Mouse (Mus musculus) granulocyte monocyte progenitor cell, adult 5-6 weeks (primary cell): Measurements from ENCODE around the gene Ankrd11. TPM values are rescaled to one million over a fixed set of nuclear protein-coding genes. Genes with fewer than 3 reads are reported as not detected.

ENCODE experiments used
- ATAC-seq: replicated peaks from 2 replicates; pipeline ENCODE4 v1.8.0; 2016; ENCODE audit warnings: mild to moderate bottlenecking, moderate TSS enrichment, inconsistent platforms; ENCODE audit not compliant: poor library complexity, severe bottlenecking
- total RNA-seq, 2 experiments: library from RNA; stranded (forward) in 1 of 2; stranded (reverse) in 1 of 2; fragments of 200-712, 200-1000 nt in 1 of 2; fragments of >200 nt in 1 of 2; fragmentation: Nextera tagmentation in 1 of 2; gene quantifications; 2 replicates each; pipeline ENCODE4 v1.2.3; 2014 to 2017

Ankrd11 gene
- total RNA-seq, 2 experiments from 2014 or later = 63.9 to 86.3 TPM

- ATAC-seq = peak; percentile 75
Measured at GRCm38 (mm10) chr8:122932561-122932959, 109.5 kb downstream of the Ankrd11 start.

GRCm38 (mm10) chr8:122931834-122932560 lies 110.1 kb downstream of the Ankrd11 start:
- ATAC-seq = peak; percentile 56

GRCm38 (mm10) chr8:122928631-122929224 lies 113.3 kb downstream of the Ankrd11 start:
- peak; percentile 66 for ATAC-seq

- ATAC-seq = no peak
Measured at GRCm38 (mm10) chr8:122927841-122928240, 114.2 kb downstream of the Ankrd11 start.

- no peak for ATAC-seq
Measured at GRCm38 (mm10) chr8:122926782-122927181, 115.3 kb downstream of the Ankrd11 start.

- ATAC-seq = no peak
Measured at GRCm38 (mm10) chr8:122925939-122926722, 115.9 kb downstream of the Ankrd11 start.

GRCm38 (mm10) chr8:122924091-122924490 lies 118.0 kb downstream of the Ankrd11 start:
- ATAC-seq = no peak

GRCm38 (mm10) chr8:122923431-122924090 lies 118.5 kb downstream of the Ankrd11 start:
- peak; percentile 50 for ATAC-seq

- ATAC-seq = peak; percentile 72
Measured at GRCm38 (mm10) chr8:122922945-122923344, 119.1 kb downstream of the Ankrd11 start.

GRCm38 (mm10) chr8:122920890-122921289 lies 121.2 kb downstream of the Ankrd11 start:
- no peak for ATAC-seq

GRCm38 (mm10) chr8:122918438-122919107 lies 123.5 kb downstream of the Ankrd11 start:
- peak; percentile 51 for ATAC-seq

- no peak for ATAC-seq
Measured at GRCm38 (mm10) chr8:122917531-122918392, 124.3 kb downstream of the Ankrd11 start.

GRCm38 (mm10) chr8:122916766-122917165 lies 125.3 kb downstream of the Ankrd11 start:
- ATAC-seq = peak; percentile 60

GRCm38 (mm10) chr8:122912871-122913270 lies 129.2 kb downstream of the Ankrd11 start:
- no peak for ATAC-seq

GRCm38 (mm10) chr8:122912150-122912549 lies 129.9 kb downstream of the Ankrd11 start:
- ATAC-seq = no peak

- ATAC-seq = peak; percentile 75
Measured at GRCm38 (mm10) chr8:122906463-122907021, 135.5 kb downstream of the Ankrd11 start.

GRCm38 (mm10) chr8:122905346-122905745 lies 136.7 kb downstream of the Ankrd11 start:
- ATAC-seq = no peak

GRCm38 (mm10) chr8:122904496-122904895 lies 137.6 kb downstream of the Ankrd11 start:
- ATAC-seq = no peak

- no peak for ATAC-seq
Measured at GRCm38 (mm10) chr8:122903002-122903401, 139.1 kb downstream of the Ankrd11 start.
